Mouse (Mus musculus) MEL (cell line): ENCODE results near the gene Msx3.

ENCODE experiments used
- CHD1 ChIP-seq: IDR thresholded peaks from 2 replicates; pipeline ENCODE4 v1.6.1; 2012; ENCODE audit warnings: low read depth, mild to moderate bottlenecking, inconsistent platforms, low read length, improper control_type of control experiment
- CHD2 ChIP-seq: IDR thresholded peaks from 2 replicates; pipeline ENCODE4 v1.6.1; 2011; ENCODE audit warnings: low read length, improper control_type of control experiment
- CTCF ChIP-seq, 3 experiments: IDR thresholded peaks in 2 of 3; conservative IDR thresholded peaks in 1 of 3; 2 replicates each; pipeline ENCODE4 v1.5.1; 2011 to 2012; ENCODE audit warnings: low read length in 3 of 3, low read depth in 2 of 3, mild to moderate bottlenecking in 2 of 3, improper control_type of control experiment in 1 of 3, inconsistent platforms in 1 of 3, mixed read lengths in 1 of 3, moderate library complexity in 1 of 3; ENCODE audit not compliant: control insufficient read depth in 1 of 3, insufficient read depth in 1 of 3, poor library complexity in 1 of 3, severe bottlenecking in 1 of 3
- E2F4 ChIP-seq: IDR thresholded peaks from 2 replicates; pipeline ENCODE4 v1.6.1; 2011; ENCODE audit warnings: low read depth, low read length, improper control_type of control experiment, borderline replicate concordance
- EP300 ChIP-seq, 2 experiments: IDR thresholded peaks; 2 replicates each; pipeline ENCODE4 v1.6.1; 2011; ENCODE audit warnings: improper control_type of control experiment in 2 of 2, low read length in 2 of 2, low read depth in 1 of 2, mild to moderate bottlenecking in 1 of 2
- GATA1 ChIP-seq: IDR thresholded peaks from 2 replicates; pipeline ENCODE4 v1.6.1; 2011; ENCODE audit warnings: low read depth, low read length, improper control_type of control experiment
- MAFK ChIP-seq: IDR thresholded peaks from 2 replicates; pipeline ENCODE4 v1.6.1; 2011; ENCODE audit warnings: low read depth, mild to moderate bottlenecking, low read length, improper control_type of control experiment, borderline replicate concordance
- POLR2A ChIP-seq, 2 experiments: IDR thresholded peaks; 2 replicates each; pipeline ENCODE4 v1.6.1; 2011 to 2012; ENCODE audit warnings: low read length in 2 of 2, mild to moderate bottlenecking in 2 of 2, control low read depth in 1 of 2, improper control_type of control experiment in 1 of 2, low read depth in 1 of 2, moderate library complexity in 1 of 2; ENCODE audit not compliant: control insufficient read depth in 1 of 2, insufficient read depth in 1 of 2, poor library complexity in 1 of 2
- SIN3A ChIP-seq: IDR thresholded peaks from 2 replicates; pipeline ENCODE4 v1.6.1; 2012; ENCODE audit warnings: low read length, improper control_type of control experiment, inconsistent platforms
- SMC3 ChIP-seq: IDR thresholded peaks from 2 replicates; pipeline ENCODE4 v1.6.1; 2011; ENCODE audit warnings: low read depth, low read length, improper control_type of control experiment
- TCF12 ChIP-seq: IDR thresholded peaks from 2 replicates; pipeline ENCODE4 v1.6.1; 2014; ENCODE audit warnings: low read depth, mild to moderate bottlenecking, inconsistent platforms, low read length, improper control_type of control experiment, moderate library complexity
- USF1 ChIP-seq: IDR thresholded peaks from 2 replicates; pipeline ENCODE4 v1.6.1; 2014; ENCODE audit warnings: low read depth, mild to moderate bottlenecking, inconsistent platforms, low read length, improper control_type of control experiment, moderate library complexity
- ZC3H11A ChIP-seq: IDR thresholded peaks from 2 replicates; pipeline ENCODE4 v1.6.1; 2012; ENCODE audit warnings: low read depth, mild to moderate bottlenecking, inconsistent platforms, low read length, improper control_type of control experiment
- ZMIZ1 ChIP-seq: IDR thresholded peaks from 2 replicates; pipeline ENCODE4 v1.6.1; 2012; ENCODE audit warnings: low read depth, mild to moderate bottlenecking, inconsistent platforms, low read length, improper control_type of control experiment, moderate library complexity

DNA sequence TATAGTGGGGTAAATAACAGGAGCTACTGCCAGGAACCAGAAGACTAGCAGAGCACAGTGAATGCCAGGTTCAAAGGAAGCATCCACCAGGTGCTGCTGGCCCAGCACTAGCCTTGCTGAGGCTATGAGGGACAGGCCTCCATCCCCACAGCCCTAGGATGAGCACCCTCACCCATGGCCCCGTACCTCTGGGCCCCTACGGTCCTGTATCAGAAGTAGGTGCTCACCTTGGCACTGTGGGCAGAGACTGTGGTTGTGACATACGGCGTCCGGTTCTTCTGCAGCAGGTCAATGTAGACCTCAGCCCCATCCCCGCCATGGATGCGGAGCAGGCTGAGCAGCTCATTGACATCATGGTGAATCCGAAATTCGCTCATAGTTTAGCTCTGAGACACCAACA lies 15.5 kb downstream of the Msx3 start:
- TF ChIP-seq USF1 (no peak), CTCF (IDR thresholded peaks at IDR 0.05 in 2 of 3, conservative IDR thresholded peaks at IDR 0.05 in 1 of 3; ENCODE audit: control insufficient read depth in 1 of 3, insufficient read depth in 1 of 3, low read depth in 2 of 3, low read length in 3 of 3, poor library complexity in 1 of 3, severe bottlenecking in 1 of 3) (no peak), SMC3 (no peak), MAFK (no peak), EP300 (IDR thresholded peaks at IDR 0.05; ENCODE audit: low read depth in 1 of 2, low read length in 2 of 2) (no peak), ZC3H11A (no peak), CHD2 (no peak), E2F4 (no peak), GATA1 (no peak), POLR2A (IDR thresholded peaks at IDR 0.05; ENCODE audit: control insufficient read depth in 1 of 2, insufficient read depth in 1 of 2, low read depth in 1 of 2, low read length in 2 of 2, poor library complexity in 1 of 2) (no peak), SIN3A (no peak), TCF12 (no peak), ZMIZ1 (no peak), CHD1 (no peak)
